Mouse (Mus musculus): ENCODE measurements around the gene Atp6v0b.

The Atp6v0b gene

DNA sequence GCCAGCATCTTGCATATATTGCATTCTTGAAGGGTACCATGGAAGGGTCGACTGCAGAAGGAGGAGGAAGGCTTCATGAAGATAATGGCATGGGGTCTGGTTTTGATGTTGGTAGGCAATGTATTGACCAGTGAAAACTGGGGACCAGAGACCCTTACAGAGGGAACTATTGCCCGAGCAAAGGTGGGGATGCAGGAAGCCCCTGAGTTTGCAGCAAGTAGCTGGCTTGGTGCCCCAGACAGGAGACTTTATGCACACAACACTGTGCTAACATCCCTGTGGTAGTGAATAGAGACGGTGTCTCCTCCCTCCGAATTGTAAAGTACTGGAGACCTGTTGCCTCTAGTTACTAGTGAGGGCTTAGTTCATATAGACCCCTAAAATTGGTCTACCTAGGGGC lies 49.9 kb downstream of the Atp6v0b start:
- no peak for DNase-seq (ENCODE audit: low read depth, low spot score)

DNA sequence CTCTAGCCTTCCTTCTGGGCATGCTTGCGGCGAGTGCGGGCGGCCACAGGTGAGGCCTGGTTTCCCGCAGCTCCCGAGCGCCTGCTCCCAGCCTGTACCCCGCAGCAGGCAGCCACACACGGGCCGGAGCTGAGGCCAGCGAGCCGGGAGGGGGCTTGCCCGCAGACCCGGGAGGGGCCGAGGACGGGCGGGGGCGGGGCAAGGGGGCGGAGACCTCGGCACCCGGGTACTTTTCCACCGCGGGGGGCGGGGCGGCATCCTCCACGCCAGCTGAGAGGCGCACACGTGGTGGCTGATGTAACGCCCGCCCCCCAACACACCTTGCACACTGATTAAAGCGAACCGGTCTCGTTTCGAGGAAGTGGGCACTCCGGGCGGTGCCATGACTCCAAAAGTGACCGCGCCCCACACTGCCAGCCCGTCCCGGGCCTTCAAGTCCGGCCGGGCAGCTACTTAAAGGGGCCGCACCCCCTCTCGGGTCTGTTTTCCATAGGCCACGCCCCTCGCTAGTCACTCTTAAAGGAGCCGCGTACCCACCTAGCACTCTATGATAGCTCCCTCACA lies 50.8 kb downstream of the Atp6v0b start:
- peak; percentile 83 for DNase-seq (ENCODE audit: low read depth, low spot score)

DNA sequence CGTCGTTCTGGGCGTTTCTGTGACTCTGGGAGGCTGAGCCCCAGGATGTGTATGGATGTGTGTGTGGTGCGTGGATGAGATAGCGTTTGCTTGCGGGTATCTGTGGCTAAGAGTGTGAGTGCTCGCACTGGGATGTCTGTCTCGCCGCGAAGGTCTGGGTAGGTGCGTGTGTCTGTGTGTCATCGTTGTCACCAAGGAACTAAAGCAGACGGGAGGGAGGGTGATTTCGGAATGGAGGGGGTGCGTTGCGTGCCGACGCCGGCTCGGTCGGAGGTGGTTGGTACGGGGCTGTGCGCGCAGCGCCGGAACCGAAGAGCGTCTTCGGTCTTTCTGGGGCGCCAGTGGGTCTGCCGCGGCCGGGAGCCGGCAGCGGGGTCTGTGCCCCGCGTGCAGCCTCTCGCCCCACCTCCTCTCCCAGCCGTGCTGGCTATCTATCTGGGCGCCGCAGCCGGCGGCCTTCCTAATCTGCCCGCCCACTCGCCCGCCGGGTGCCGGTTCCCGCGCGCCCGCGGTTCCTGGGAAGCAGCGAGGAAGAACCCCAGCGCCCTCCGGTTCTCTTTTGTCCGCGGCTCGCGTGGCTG lies 51.5 kb downstream of the Atp6v0b start:
- peak; percentile 56 for DNase-seq (ENCODE audit: low read depth, low spot score)

DNA sequence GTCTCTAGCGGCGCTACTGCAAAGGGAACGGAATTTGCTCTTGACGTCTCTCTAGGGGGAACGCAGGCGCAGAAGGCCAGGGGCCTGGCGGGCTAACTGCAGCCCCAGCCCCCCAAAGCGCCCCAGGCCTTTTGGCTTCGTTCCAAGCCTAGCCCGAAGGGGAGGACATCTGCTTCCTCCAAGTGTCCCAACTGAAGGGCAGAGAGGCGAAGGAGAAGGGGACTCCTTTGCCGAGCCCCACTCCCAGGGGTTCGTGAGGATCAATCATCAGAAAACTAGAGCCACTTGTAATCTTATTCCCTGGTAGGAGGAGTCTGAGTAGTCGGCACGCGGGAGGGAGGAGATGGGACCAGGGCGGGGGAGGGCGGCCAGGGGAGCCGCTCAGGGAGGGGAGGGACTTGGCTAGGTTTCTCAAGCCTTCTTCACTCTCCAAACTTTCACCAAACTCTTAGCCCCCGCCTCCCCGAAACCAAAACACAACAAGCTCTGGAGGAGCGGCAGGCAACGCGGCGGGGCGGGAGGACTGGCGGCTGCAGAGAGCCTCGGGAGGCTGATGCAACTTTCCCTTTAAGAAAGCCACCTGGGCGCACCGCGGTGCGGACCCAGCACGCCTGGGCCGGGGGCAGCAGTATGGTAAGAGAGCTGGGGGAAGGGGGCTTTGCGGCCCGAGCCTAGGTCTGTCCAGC lies 52.1 kb downstream of the Atp6v0b start:
- DNase-seq (ENCODE audit: low read depth, low spot score): peak; percentile 46

DNA sequence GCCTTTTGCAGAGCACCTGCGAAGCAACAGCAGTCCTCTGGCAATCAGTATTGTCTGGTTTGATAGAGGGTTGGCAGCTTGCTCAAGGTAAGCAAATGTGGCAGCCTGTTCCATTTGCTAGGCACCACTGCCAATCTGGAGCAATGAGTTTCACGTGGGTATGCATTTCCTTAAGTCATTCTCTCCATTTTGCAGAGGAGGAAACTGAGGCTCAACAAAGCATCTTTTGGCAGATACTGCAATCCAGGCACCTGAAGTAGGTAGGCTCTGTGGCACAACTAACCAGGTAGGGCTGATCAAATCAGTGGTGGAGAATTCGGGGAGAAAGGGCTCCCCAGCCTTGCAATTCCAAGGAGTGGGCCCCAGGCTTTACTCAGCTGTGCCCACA lies 52.7 kb downstream of the Atp6v0b start, which contains the start of gene Slc6a9:
Gene Slc6a9, plus strand, starts transcription at position 50 of the 388 bp plus-strand sequence.
- DNase-seq (ENCODE audit: low read depth, low spot score): no peak

Data from CD4-positive helper T cell, adult 2 months (primary cell).